Mouse (Mus musculus) ES-Bruce4 (cell line): ENCODE data around the gene Lsr.

ENCODE experiments used
- CTCF ChIP-seq: IDR thresholded peaks from one replicate; pipeline ENCODE4 v1.8.1; 2011; ENCODE audit warnings: low read depth, low read length
- EP300 ChIP-seq: IDR thresholded peaks from 2 replicates; pipeline ENCODE4 v1.6.1; 2011; ENCODE audit warnings: low read depth, low read length; ENCODE audit not compliant: insufficient read depth
- POLR2A ChIP-seq: IDR thresholded peaks from one replicate; pipeline ENCODE4 v1.8.1; 2011; ENCODE audit warnings: low read length; ENCODE audit not compliant: insufficient read depth

GRCm38 (mm10) chr7:30958109-30958865 is 15.0 kb downstream of the Lsr start:
- TF ChIP-seq CTCF (no peak), EP300 (no peak), POLR2A (no peak)
